Mouse (Mus musculus) heart, embryonic 11.5 days (tissue): Measurements from ENCODE around the gene Npw. TPM values are rescaled to one million over a fixed set of nuclear protein-coding genes. Genes with fewer than 3 reads are reported as not detected.
A peak's percentile ranks its signal among the peaks of the same experiment; 100 is the strongest.

Source experiments
- ATAC-seq: fragments of 200-750 bp; cut with Nextera tagmentation; replicated peaks from 2 replicates; pipeline ENCODE4 v1.8.0; 2017; ENCODE audit warnings: moderate library complexity; ENCODE audit not compliant: insufficient number of reproducible peaks, low FRiP score, low TSS enrichment
- H3K27ac ChIP-seq: fragments of 300-500 bp; sonication (generic); 2 replicates; pipeline ENCODE4 v1.5.1; 2014; ENCODE audit warnings: mild to moderate bottlenecking, low read depth, low read length
- H3K27me3 ChIP-seq: fragments of 300-500 bp; sonication (generic); 2 replicates; pipeline ENCODE4 v1.6.1; 2014; ENCODE audit warnings: mild to moderate bottlenecking, low read length, mixed read lengths; ENCODE audit not compliant: control insufficient read depth, insufficient read depth
- H3K36me3 ChIP-seq: fragments of 300-500 bp; sonication (generic); 2 replicates; pipeline ENCODE4 v1.6.1; 2014; ENCODE audit warnings: mild to moderate bottlenecking, low read length, moderate library complexity, mixed read lengths; ENCODE audit not compliant: control insufficient read depth, insufficient read depth
- H3K4me1 ChIP-seq: fragments of 300-500 bp; sonication (generic); 2 replicates; pipeline ENCODE4 v1.6.1; 2014; ENCODE audit warnings: low read length; ENCODE audit not compliant: control insufficient read depth, insufficient read depth
- H3K4me2 ChIP-seq: fragments of 300-500 bp; sonication (generic); 2 replicates; pipeline ENCODE4 v1.6.1; 2014; ENCODE audit warnings: mild to moderate bottlenecking, moderate library complexity
- H3K4me3 ChIP-seq: fragments of 300-500 bp; sonication (generic); 2 replicates; pipeline ENCODE4 v1.5.1; 2014; ENCODE audit warnings: low read depth, low read length
- H3K9ac ChIP-seq: fragments of 300-500 bp; sonication (generic); 2 replicates; pipeline ENCODE4 v1.6.1; 2014; ENCODE audit warnings: mild to moderate bottlenecking, low read depth, low read length, moderate library complexity
- H3K9me3 ChIP-seq: fragments of 300-500 bp; sonication (generic); replicated peaks from 2 replicates; pipeline ENCODE4 v1.6.1; 2016; ENCODE audit warnings: low read length; ENCODE audit not compliant: control insufficient read depth
- WGBS: fragments of 180-500 bp; shearing (Covaris S2); extraction: QIAGEN DNeasy Blood & Tissue Kit; methylation state at CpG from one replicate; pipeline ENCODE4 v1.1.7; 2014; ENCODE audit not compliant: insufficient replicate concordance; 5-methylcytosine and 5-hydroxymethylcytosine counted together
- polyA plus RNA-seq: library from polyadenylated mRNA; unstranded; fragments of >200 nt; fragmentation: Nextera tagmentation; extraction: Ambion mirVana; gene quantifications from 2 replicates; pipeline ENCODE4 v1.2.1, GENCODE M21; 2014

Gene Npw
- not detected in 2 replicates for polyA plus RNA-seq

- H3K9ac ChIP-seq = peak within 1 kb of the TSS; percentile 60
- peaks cover 43% of the 10 kb centered on the region for H3K27me3 ChIP-seq
- H3K4me1 ChIP-seq = peaks cover 9% of the 10 kb centered on the region
- H3K36me3 ChIP-seq = no peaks in the 10 kb centered on the region
- H3K27ac ChIP-seq = no peak within 1 kb of the TSS
- 2% methylated on average over 47 of the region's 47 CpGs for WGBS
- H3K4me2 ChIP-seq = peak within 1 kb of the TSS; percentile 88
- no peak for ATAC-seq
- H3K9me3 ChIP-seq = no peaks in the 10 kb centered on the region
- peak within 1 kb of the TSS; percentile 50 for H3K4me3 ChIP-seq
Observed at GRCm38 (mm10) chr17:24658017-24658758, at the start of gene Npw. Gene Npw, minus strand, starts transcription at chr17:24658457.

GRCm38 (mm10) chr17:24707801-24708425, 49.7 kb upstream of the Npw start:
- WGBS = 6% methylated on average over 24 of the region's 24 CpGs
- peaks cover 9% of the 10 kb centered on the region for H3K4me1 ChIP-seq
- H3K36me3 ChIP-seq = peaks cover 13% of the 10 kb centered on the region
- peak overlapping the region; percentile 86 for H3K9ac ChIP-seq
- no peaks in the 10 kb centered on the region for H3K9me3 ChIP-seq
- H3K4me3 ChIP-seq = peak overlapping the region; percentile 81
- H3K27ac ChIP-seq = peak overlapping the region; percentile 84
- ATAC-seq = no peak
- no peaks in the 10 kb centered on the region for H3K27me3 ChIP-seq
- H3K4me2 ChIP-seq = peak overlapping the region; percentile 84

- WGBS = 3% methylated on average over 32 of the region's 32 CpGs
- Histone ChIP-seq H3K27ac (peak within 1 kb of the TSS; percentile 84), H3K4me1 (peaks cover 9% of the 10 kb centered on the region), H3K36me3 (peaks cover 17% of the 10 kb centered on the region), H3K9ac (peak within 1 kb of the TSS; percentile 86), H3K4me2 (peak within 1 kb of the TSS; percentile 84), H3K4me3 (peak within 1 kb of the TSS; percentile 81), H3K27me3 (no peaks in the 10 kb centered on the region), H3K9me3 (no peaks in the 10 kb centered on the region)
- ATAC-seq = peak; percentile 81
Observed at GRCm38 (mm10) chr17:24706982-24707800, 48.9 kb upstream of the Npw start, which contains the start of gene Tbl3. Gene Tbl3, minus strand, starts transcription at chr17:24707660.

GRCm38 (mm10) chr17:24705821-24706220, 47.6 kb upstream of the Npw start:
- Histone ChIP-seq H3K9me3 (no peaks in the 10 kb centered on the region), H3K4me1 (peaks cover 9% of the 10 kb centered on the region), H3K27me3 (no peaks in the 10 kb centered on the region), H3K36me3 (peaks cover 29% of the 10 kb centered on the region), H3K4me2 (no peak overlapping the region), H3K4me3 (no peak overlapping the region), H3K27ac (no peak overlapping the region), H3K9ac (no peak overlapping the region)
- WGBS = 90% methylated on average over 3 of the region's 3 CpGs
- ATAC-seq = no peak

- no peak overlapping the region for H3K27ac ChIP-seq
- H3K4me2 ChIP-seq = no peak overlapping the region
- 87% methylated on average over 9 of the region's 9 CpGs for WGBS
- H3K27me3 ChIP-seq = peaks cover 2% of the 10 kb centered on the region; the same call in 1 of the 2 replicates
- H3K9ac ChIP-seq = no peak overlapping the region
- no peak overlapping the region for H3K4me3 ChIP-seq
- H3K36me3 ChIP-seq = peaks cover 36% of the 10 kb centered on the region
- no peak for ATAC-seq
- no peaks in the 10 kb centered on the region for H3K9me3 ChIP-seq
- peaks cover 17% of the 10 kb centered on the region for H3K4me1 ChIP-seq
Observed at GRCm38 (mm10) chr17:24701251-24701650, 43.0 kb upstream of the Npw start.

GRCm38 (mm10) chr17:24699473-24699872, 41.2 kb upstream of the Npw start:
- H3K9me3 ChIP-seq = no peaks in the 10 kb centered on the region
- WGBS = 64% methylated on average over 2 of the region's 2 CpGs
- no peak overlapping the region for H3K9ac ChIP-seq
- ATAC-seq = no peak
- H3K27me3 ChIP-seq = peaks cover 2% of the 10 kb centered on the region; the same call in 1 of the 2 replicates
- H3K4me3 ChIP-seq = no peak overlapping the region
- H3K36me3 ChIP-seq = peaks cover 31% of the 10 kb centered on the region
- peaks cover 14% of the 10 kb centered on the region for H3K4me1 ChIP-seq
- no peak overlapping the region for H3K4me2 ChIP-seq
- no peak overlapping the region for H3K27ac ChIP-seq

GRCm38 (mm10) chr17:24698715-24699114, 40.5 kb upstream of the Npw start:
- Histone ChIP-seq H3K27ac (no peak overlapping the region), H3K4me2 (no peak overlapping the region), H3K36me3 (peaks cover 25% of the 10 kb centered on the region), H3K9ac (no peak overlapping the region), H3K4me1 (peaks cover 14% of the 10 kb centered on the region), H3K4me3 (no peak overlapping the region), H3K27me3 (peaks cover 2% of the 10 kb centered on the region; the same call in 1 of the 2 replicates), H3K9me3 (no peaks in the 10 kb centered on the region)
- ATAC-seq = no peak
- 67% methylated on average over 9 of the region's 9 CpGs for WGBS

GRCm38 (mm10) chr17:24697985-24698384, 39.7 kb upstream of the Npw start:
- peaks cover 23% of the 10 kb centered on the region for H3K36me3 ChIP-seq
- H3K4me2 ChIP-seq = no peak overlapping the region
- H3K4me1 ChIP-seq = peaks cover 14% of the 10 kb centered on the region
- H3K4me3 ChIP-seq = no peak overlapping the region
- H3K27me3 ChIP-seq = peaks cover 2% of the 10 kb centered on the region; the same call in 1 of the 2 replicates
- H3K9me3 ChIP-seq = no peaks in the 10 kb centered on the region
- 20% methylated on average over 5 of the region's 5 CpGs for WGBS
- no peak for ATAC-seq
- H3K9ac ChIP-seq = no peak overlapping the region
- H3K27ac ChIP-seq = no peak overlapping the region
